Mouse (Mus musculus): ENCODE data around the gene Sinhcaf. TPM values are rescaled to one million over a fixed set of nuclear protein-coding genes. Genes with fewer than 3 reads are reported as not detected.

Sinhcaf gene
- total and polyA plus RNA-seq, 3 experiments, result 57.5 to 146 (median 82.3) TPM

GRCm38 (mm10) chr6:148895773-148896506, 50.3 kb downstream of the Sinhcaf start, which contains the start of gene Caprin2 (continued):
- no peak for TF ChIP-seq MYC (IDR thresholded peaks at IDR 0.05; ENCODE audit: low read depth, low read length)
- TF ChIP-seq POLR2AphosphoS2 (IDR thresholded peaks at IDR 0.05; ENCODE audit: low read depth, low read length), result no peak
- no peak for TF ChIP-seq CTCF (conservative IDR thresholded peaks at IDR 0.05 in 1 of 2, IDR thresholded peaks at IDR 0.05 in 1 of 2; ENCODE audit: low read depth in 2 of 2, low read length in 2 of 2)
- no peak for TF ChIP-seq JUND (conservative IDR thresholded peaks at IDR 0.05; ENCODE audit: low read depth, low read length)
- no peak for TF ChIP-seq ZKSCAN1 (IDR thresholded peaks at IDR 0.05; ENCODE audit: borderline replicate concordance, low read depth, low read length)
- no peak for TF ChIP-seq E2F4 (IDR thresholded peaks at IDR 0.05; ENCODE audit: insufficient replicate concordance, low read depth, low read length)
- no peak for TF ChIP-seq USF1 (IDR thresholded peaks at IDR 0.05; ENCODE audit: low read depth, low read length)
- peak; percentile 31; the same call in 1 of the 2 replicates for TF ChIP-seq MXI1 (IDR thresholded peaks at IDR 0.05; ENCODE audit: low read depth, low read length)
- TF ChIP-seq ELF1 (IDR thresholded peaks at IDR 0.05; ENCODE audit: low read depth, low read length), result peak; percentile 85

DNA sequence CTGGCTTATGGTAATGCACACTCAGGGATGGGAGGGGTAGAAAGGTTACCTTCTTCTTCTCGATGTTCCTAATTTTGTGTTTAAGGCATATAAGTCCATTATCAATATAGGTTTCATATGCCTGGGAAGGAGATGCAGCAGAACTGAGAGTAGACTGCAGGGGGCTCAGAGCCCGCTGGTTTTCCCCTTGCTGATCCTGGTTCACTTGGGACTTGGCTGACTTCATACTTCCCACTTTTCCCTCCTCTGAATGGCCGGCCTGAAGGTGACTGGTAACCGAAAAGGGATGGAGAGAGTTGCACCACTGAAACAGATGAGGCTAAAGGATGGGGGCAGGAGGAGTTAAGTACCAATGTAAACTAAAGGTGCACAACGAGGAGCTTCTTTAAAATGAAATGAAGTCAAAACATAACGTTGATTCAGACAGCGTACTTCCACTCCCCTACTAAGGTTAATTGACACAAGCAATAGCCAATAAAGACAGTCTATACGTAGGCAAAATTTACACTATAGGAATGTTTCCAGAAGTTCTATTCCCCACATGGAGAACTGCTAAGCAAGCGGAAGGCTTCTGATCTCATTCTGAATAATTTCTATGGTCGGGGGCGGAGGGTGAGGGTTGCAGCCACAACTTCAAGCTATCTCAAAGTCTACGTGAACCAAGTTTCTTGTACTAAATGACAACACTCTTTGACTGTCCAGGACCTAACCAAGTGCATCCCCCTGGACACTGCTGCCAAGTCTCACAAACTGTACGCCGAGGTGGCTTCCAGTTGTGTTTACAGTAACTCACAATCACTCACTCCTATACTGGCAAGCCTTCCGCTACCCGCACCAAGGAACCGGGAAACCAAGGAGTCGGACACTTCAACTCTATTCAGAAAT, 51.1 kb downstream of the Sinhcaf start:
- TF ChIP-seq MAX (IDR thresholded peaks at IDR 0.05; ENCODE audit: low read length) (no peak), CHD1 (IDR thresholded peaks at IDR 0.05; ENCODE audit: low read depth, low read length) (no peak), UBTF (IDR thresholded peaks at IDR 0.05; ENCODE audit: low read depth, low read length) (no peak), KAT2A (IDR thresholded peaks at IDR 0.05; ENCODE audit: insufficient replicate concordance, low read length) (no peak), MAZ (IDR thresholded peaks at IDR 0.05; ENCODE audit: low read depth, low read length) (no peak), ELF1 (IDR thresholded peaks at IDR 0.05; ENCODE audit: low read depth, low read length) (no peak), MXI1 (IDR thresholded peaks at IDR 0.05; ENCODE audit: low read depth, low read length) (no peak), USF1 (IDR thresholded peaks at IDR 0.05; ENCODE audit: low read depth, low read length) (no peak), ZC3H11A (IDR thresholded peaks at IDR 0.05; ENCODE audit: low read depth, low read length) (no peak), CTCF (conservative IDR thresholded peaks at IDR 0.05 in 1 of 2, IDR thresholded peaks at IDR 0.05 in 1 of 2; ENCODE audit: low read depth in 2 of 2, low read length in 2 of 2) (no peak), MEF2A (IDR thresholded peaks at IDR 0.05; ENCODE audit: borderline replicate concordance, low read depth, low read length) (no peak), EP300 (IDR thresholded peaks at IDR 0.05; ENCODE audit: low read length) (no peak), RAD21 (IDR thresholded peaks at IDR 0.05; ENCODE audit: low read depth, low read length) (no peak), ETS1 (conservative IDR thresholded peaks at IDR 0.05; ENCODE audit: low read depth, low read length) (no peak)
- in situ Hi-C loops (cut with MboI; ENCODE audit: low pct_ligation_motif_present, low pct_unique_long_range_greater_than_20kb, low sequenced_read_pairs), result no loop called here
- DNase-seq (ENCODE audit: extremely low read depth), result no peak

More for the DNA sequence above, 51.1 kb downstream of the Sinhcaf start:
- Histone ChIP-seq H3K9me3 (replicated peaks; ENCODE audit: low read length) (no peaks in the 10 kb centered on the region), H3K9ac (ENCODE audit: insufficient read depth, low read depth) (peak overlapping the region; percentile 42), H3K4me2 (ENCODE audit: insufficient read depth, low read depth, poor library complexity, severe bottlenecking) (peak overlapping the region; percentile 84), H3K79me2 (replicated peaks; ENCODE audit: control insufficient read depth, extremely low read depth, insufficient read depth, poor library complexity, severe bottlenecking) (no peaks in the 10 kb centered on the region), H3K27ac (ENCODE audit: insufficient read depth, low read depth) (no peak overlapping the region), H3K4me3 (replicated peaks in 1 of 3; ENCODE audit: low read depth in 2 of 3, low read length in 2 of 3, poor library complexity in 1 of 3) (peak overlapping the region; percentile 65 to 74 (median 72)), H3K27me3 (replicated peaks) (no peaks in the 10 kb centered on the region), H3K36me3 (replicated peaks in 1 of 2; ENCODE audit: control insufficient read depth in 1 of 2, insufficient read depth in 1 of 2, low read length in 1 of 2) (no peaks in the 10 kb centered on the region), H3K4me1 (ENCODE audit: control insufficient read depth in 1 of 2, insufficient read depth in 2 of 2) (peaks cover 0 to 9% of the 10 kb centered on the region in 2 experiments; a peak in 2 of 4 replicates)
- dilution Hi-C loops (cut with MboI; ENCODE audit: extremely low pct_ligation_motif_present, extremely low pct_unique_long_range_greater_than_20kb, low sequenced_read_pairs), result no loop called here

All from CH12.LX (cell line).